Mouse (Mus musculus) stomach, embryonic 14.5 days (tissue): ENCODE data around the gene Dusp10. TPM values are rescaled to one million over a fixed set of nuclear protein-coding genes. Genes with fewer than 3 reads are reported as not detected.

Experiments used
- ATAC-seq: fragments of 200-750 bp; cut with Nextera tagmentation; 2 replicates; pipeline ENCODE4 v1.8.0; 2017; ENCODE audit warnings: low read depth, moderate TSS enrichment; ENCODE audit not compliant: insufficient number of reproducible peaks, insufficient read depth, low FRiP score
- H3K27ac ChIP-seq: fragments of 300-500 bp; sonication (generic); 2 replicates; pipeline ENCODE4 v1.5.1; 2014; ENCODE audit warnings: mild to moderate bottlenecking, low read length, moderate library complexity, mixed read lengths
- H3K27me3 ChIP-seq: fragments of 300-500 bp; sonication (generic); 2 replicates; pipeline ENCODE4 v1.6.1; 2014; ENCODE audit warnings: low read length, control low read depth, mixed read lengths; ENCODE audit not compliant: control insufficient read depth, insufficient read depth
- H3K36me3 ChIP-seq: fragments of 300-500 bp; sonication (generic); 2 replicates; pipeline ENCODE4 v1.6.1; 2014; ENCODE audit warnings: mild to moderate bottlenecking, control low read depth, low read length, moderate library complexity, mixed read lengths; ENCODE audit not compliant: control insufficient read depth, insufficient read depth
- H3K4me1 ChIP-seq: fragments of 300-500 bp; sonication (generic); 2 replicates; pipeline ENCODE4 v1.6.1; 2014; ENCODE audit warnings: low read length, control low read depth, mixed read lengths; ENCODE audit not compliant: control insufficient read depth, insufficient read depth
- H3K4me2 ChIP-seq: fragments of 300-500 bp; sonication (generic); replicated peaks from 2 replicates; pipeline ENCODE4 v1.6.1; 2014; ENCODE audit warnings: low read depth, low read length, control low read depth
- H3K4me3 ChIP-seq: fragments of 300-500 bp; sonication (generic); 2 replicates; pipeline ENCODE4 v1.5.1; 2014; ENCODE audit warnings: low read depth, low read length, control low read depth
- H3K9ac ChIP-seq: fragments of 300-500 bp; sonication (generic); replicated peaks from 2 replicates; pipeline ENCODE4 v1.6.1; 2014; ENCODE audit warnings: low read depth, mild to moderate bottlenecking, control low read depth, low read length, moderate library complexity, mixed read lengths
- H3K9me3 ChIP-seq: fragments of 300-500 bp; sonication (generic); 2 replicates; pipeline ENCODE4 v1.6.1; 2016; ENCODE audit warnings: low read depth, low read length, control low read depth; ENCODE audit not compliant: control insufficient read depth
- WGBS: fragments of 180-500 bp; shearing (Covaris S2); extraction: QIAGEN DNeasy Blood & Tissue Kit; methylation state at CpG from one replicate; pipeline ENCODE4 v1.1.7; 2014; 5-methylcytosine and 5-hydroxymethylcytosine counted together
- polyA plus RNA-seq: library from polyadenylated mRNA; unstranded; fragments of >200 nt; fragmentation: Nextera tagmentation; extraction: Ambion mirVana; gene quantifications from 2 replicates; pipeline ENCODE4 v1.2.1, GENCODE M21; 2014

Gene Dusp10
- polyA plus RNA-seq, 1 experiment from 2014 or later: 9.0 TPM

DNA sequence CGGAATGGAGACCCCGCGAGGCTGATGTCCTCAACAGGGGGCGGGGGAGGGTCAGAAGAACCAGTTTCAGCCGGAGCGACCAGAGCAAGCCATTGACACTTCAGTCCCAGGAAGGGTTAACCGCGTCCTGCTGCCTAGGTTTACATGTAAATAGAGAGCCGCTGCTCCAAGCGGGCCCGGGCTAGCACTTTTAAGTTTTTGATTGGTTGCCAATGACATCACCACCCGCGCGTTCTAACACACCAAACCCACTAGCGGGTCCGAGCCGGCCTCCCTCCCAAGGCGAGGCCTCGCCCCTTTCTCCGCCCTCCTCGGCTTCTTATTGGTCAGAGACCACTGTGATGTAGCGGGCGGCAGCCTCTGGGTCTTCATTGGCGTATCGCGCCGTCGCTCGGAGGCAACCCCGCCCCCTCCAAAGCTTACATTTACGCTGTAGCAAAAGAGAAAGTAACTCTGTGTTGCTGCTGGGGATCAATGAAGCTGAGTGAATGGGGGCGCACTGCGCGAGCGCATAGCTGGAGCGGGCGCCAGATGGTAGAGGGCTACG lies 21.0 kb downstream of the Dusp10 start, which contains the start of gene 1700056E22Rik:
TSS of gene 1700056E22Rik (minus strand) at position 291 of the 547 bp plus-strand sequence.
- H3K4me2 ChIP-seq: peak within 1 kb of the TSS; percentile 62
- peak within 1 kb of the TSS; percentile 67 for H3K4me3 ChIP-seq
- H3K36me3 ChIP-seq: no peaks in the 10 kb centered on the region
- ATAC-seq: peak; percentile 99
- peak within 1 kb of the TSS; percentile 86 for H3K9ac ChIP-seq
- H3K27me3 ChIP-seq: no peaks in the 10 kb centered on the region
- H3K9me3 ChIP-seq: no peaks in the 10 kb centered on the region
- WGBS: under 1% methylated on average over 38 of the region's 38 CpGs
- H3K4me1 ChIP-seq: peaks cover 6% of the 10 kb centered on the region; the same call in 1 of the 2 replicates
- peak within 1 kb of the TSS; percentile 92 for H3K27ac ChIP-seq

DNA sequence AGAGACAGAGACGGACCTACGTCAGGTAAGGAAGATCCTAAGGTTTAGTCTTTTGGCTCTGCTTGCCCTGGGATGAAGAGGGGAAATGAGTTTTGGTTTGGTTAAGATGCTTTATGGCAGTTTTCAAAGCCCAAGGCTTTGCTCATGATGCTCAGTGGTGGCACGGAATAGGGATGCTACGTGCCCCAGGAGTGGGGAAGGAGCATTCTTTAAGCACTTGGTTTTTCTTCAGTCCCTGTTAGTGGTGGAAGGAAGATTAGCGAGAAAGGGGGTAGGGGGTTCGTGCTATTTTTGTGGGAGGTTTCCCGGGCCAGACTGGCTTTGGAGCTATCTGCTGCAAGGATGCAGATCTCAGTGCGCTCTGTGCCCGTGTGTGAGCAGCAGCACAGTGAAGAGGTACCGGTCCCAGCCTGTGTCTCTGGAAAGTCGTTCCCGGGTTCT lies 21.7 kb downstream of the Dusp10 start:
- Histone ChIP-seq H3K4me1 (peaks cover 6% of the 10 kb centered on the region; the same call in 1 of the 2 replicates), H3K9ac (peak overlapping the region; percentile 45), H3K4me2 (peak overlapping the region; percentile 55), H3K27ac (no peak overlapping the region), H3K36me3 (no peaks in the 10 kb centered on the region), H3K27me3 (no peaks in the 10 kb centered on the region), H3K4me3 (peak overlapping the region; percentile 67), H3K9me3 (no peaks in the 10 kb centered on the region)
- under 1% methylated on average over 12 of the region's 12 CpGs for WGBS
- ATAC-seq: no peak

DNA sequence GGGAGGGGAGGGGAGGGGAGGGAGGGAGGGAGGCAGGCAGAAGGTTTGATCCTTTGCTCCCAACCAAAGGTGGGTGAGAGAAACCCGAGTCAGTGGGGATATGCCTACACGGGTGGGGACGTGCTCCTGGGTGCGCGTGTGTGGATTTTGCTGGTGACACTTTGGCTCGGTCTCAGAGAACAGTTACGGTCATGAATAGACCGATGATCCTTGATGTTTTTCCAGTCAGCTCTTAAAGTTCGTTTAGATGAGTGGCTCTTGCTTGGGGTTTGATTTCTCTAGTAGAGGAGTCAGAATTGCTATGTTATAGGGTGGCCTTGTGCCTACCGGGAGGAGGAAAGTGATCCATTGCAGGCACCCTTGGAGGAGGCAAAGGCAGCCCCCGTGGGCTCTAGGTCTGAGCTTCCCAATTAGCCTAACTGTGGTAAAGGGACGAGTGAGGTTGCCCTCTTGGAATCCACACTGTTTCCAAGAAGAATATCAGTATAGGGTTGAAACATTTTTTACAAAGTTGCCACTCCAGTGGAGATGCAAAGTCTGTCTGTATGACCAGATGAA lies 22.3 kb downstream of the Dusp10 start:
- peak overlapping the region; percentile 55 for H3K4me2 ChIP-seq
- no peak for ATAC-seq
- peak overlapping the region; percentile 67 for H3K4me3 ChIP-seq
- WGBS: 11% methylated on average over 12 of the region's 12 CpGs
- H3K9me3 ChIP-seq: no peaks in the 10 kb centered on the region
- peaks cover 6% of the 10 kb centered on the region; the same call in 1 of the 2 replicates for H3K4me1 ChIP-seq
- H3K27me3 ChIP-seq: no peaks in the 10 kb centered on the region
- no peak overlapping the region for H3K27ac ChIP-seq
- no peaks in the 10 kb centered on the region for H3K36me3 ChIP-seq
- H3K9ac ChIP-seq: no peak overlapping the region

DNA sequence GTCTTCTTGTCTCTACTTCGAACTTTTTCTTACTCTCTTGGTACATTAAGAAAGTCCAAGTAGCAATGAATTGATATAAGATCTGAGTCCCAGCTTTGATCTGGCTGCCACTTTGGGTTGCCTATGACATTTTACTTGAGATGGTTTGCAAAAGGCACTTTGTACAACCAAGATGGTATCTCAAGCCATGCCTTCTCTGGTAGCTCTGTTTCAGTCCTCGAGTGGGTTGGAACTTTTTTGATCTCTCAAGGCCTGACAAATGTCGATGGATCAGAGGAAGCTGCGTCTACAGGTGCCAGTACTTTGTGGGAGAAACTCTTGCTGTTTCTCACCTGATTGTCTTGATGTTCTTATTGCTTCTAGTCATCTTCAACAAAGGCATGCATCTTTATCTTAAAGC lies 24.7 kb downstream of the Dusp10 start:
- H3K36me3 ChIP-seq: no peaks in the 10 kb centered on the region

DNA sequence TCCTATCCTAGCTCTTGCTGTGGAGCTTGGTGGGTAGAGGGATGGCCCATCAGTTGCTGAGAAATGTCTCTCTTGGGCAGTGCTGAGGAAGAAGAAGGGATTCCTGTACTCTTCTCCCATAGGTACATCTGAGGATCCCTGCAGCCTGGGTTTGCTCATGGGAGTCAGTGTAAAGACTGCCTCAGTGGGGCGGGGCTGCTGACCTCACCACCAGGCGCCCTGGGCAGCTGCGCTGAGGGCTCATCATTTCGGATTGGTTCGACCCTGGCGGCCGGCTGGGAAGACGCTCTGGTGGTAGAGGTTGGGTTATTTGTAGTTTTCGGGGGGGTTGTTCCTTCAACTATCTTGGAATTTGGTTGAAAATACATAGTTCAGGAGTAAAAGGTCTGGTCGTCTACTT lies 26.2 kb downstream of the Dusp10 start:
- Histone ChIP-seq H3K27me3 (no peaks in the 10 kb centered on the region), H3K4me1 (peaks cover 5% of the 10 kb centered on the region), H3K9me3 (no peaks in the 10 kb centered on the region), H3K4me3 (no peak overlapping the region), H3K36me3 (no peaks in the 10 kb centered on the region), H3K27ac (no peak overlapping the region), H3K4me2 (no peak overlapping the region), H3K9ac (no peak overlapping the region)
- no peak for ATAC-seq
- WGBS: 87% methylated on average over 10 of the region's 10 CpGs

More for the DNA sequence above, 24.7 kb downstream of the Dusp10 start:
- WGBS: 81% methylated on average over 4 of the region's 4 CpGs
- peaks cover 8% of the 10 kb centered on the region for H3K4me1 ChIP-seq
- no peak overlapping the region for H3K9ac ChIP-seq
- H3K27me3 ChIP-seq: no peaks in the 10 kb centered on the region
- H3K4me2 ChIP-seq: no peak overlapping the region
- no peak overlapping the region for H3K4me3 ChIP-seq
- no peak overlapping the region for H3K27ac ChIP-seq
- no peaks in the 10 kb centered on the region for H3K9me3 ChIP-seq
- no peak for ATAC-seq

DNA sequence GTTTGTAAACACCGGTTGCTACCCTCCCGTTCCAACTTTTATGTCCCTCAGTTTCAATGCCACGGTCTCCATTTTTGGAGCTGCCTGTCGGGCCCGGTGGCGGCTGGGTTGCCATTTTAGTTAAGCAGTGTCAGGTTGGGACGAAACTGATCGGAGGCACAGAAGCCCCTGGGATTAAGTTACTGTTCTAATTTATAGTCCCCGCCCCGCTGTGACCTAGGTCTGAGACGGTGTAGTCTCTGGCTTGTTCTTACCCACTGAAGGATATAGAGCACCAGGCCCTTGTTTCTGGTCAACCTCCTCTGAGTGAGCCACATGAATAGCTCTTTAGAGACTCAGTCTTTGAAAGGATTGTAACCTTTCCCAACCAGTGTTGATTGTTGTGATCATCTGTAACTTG lies 27.1 kb downstream of the Dusp10 start:
- H3K4me1 ChIP-seq: peaks cover 5% of the 10 kb centered on the region
- no peak overlapping the region for H3K4me3 ChIP-seq
- no peaks in the 10 kb centered on the region for H3K27me3 ChIP-seq
- no peaks in the 10 kb centered on the region for H3K9me3 ChIP-seq
- WGBS: 91% methylated on average over 11 of the region's 11 CpGs
- no peak overlapping the region for H3K27ac ChIP-seq
- ATAC-seq: no peak
- no peaks in the 10 kb centered on the region for H3K36me3 ChIP-seq
- H3K4me2 ChIP-seq: no peak overlapping the region
- H3K9ac ChIP-seq: no peak overlapping the region

DNA sequence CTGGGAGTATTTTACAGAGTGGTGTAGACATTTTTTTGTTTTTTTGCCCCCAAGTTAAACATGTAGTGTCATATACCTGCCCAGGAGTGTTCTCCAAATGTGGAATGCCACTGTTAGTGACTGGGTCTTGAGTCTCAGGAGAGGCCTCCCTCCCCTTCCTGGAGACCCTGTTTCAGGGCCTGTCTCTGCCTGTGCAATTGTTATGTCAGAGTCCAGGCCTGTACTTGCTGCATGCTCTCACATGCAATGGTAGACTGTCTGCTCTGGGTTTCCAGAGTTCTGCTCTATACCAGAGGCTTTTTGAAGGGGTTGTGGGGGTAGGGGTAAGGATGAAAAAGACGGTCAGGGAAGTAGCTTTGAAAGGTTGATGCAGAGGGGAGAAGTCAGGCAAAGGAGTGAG lies 27.8 kb downstream of the Dusp10 start:
- H3K27ac ChIP-seq: peak overlapping the region; percentile 27; the same call in 1 of the 2 replicates
- H3K9me3 ChIP-seq: no peaks in the 10 kb centered on the region
- peaks cover 5% of the 10 kb centered on the region for H3K4me1 ChIP-seq
- no peaks in the 10 kb centered on the region for H3K36me3 ChIP-seq
- no peak overlapping the region for H3K4me2 ChIP-seq
- no peak overlapping the region for H3K4me3 ChIP-seq
- no peak for ATAC-seq
- no peaks in the 10 kb centered on the region for H3K27me3 ChIP-seq
- 50% methylated on average over 1 of the region's 1 CpGs for WGBS
- no peak overlapping the region for H3K9ac ChIP-seq

DNA sequence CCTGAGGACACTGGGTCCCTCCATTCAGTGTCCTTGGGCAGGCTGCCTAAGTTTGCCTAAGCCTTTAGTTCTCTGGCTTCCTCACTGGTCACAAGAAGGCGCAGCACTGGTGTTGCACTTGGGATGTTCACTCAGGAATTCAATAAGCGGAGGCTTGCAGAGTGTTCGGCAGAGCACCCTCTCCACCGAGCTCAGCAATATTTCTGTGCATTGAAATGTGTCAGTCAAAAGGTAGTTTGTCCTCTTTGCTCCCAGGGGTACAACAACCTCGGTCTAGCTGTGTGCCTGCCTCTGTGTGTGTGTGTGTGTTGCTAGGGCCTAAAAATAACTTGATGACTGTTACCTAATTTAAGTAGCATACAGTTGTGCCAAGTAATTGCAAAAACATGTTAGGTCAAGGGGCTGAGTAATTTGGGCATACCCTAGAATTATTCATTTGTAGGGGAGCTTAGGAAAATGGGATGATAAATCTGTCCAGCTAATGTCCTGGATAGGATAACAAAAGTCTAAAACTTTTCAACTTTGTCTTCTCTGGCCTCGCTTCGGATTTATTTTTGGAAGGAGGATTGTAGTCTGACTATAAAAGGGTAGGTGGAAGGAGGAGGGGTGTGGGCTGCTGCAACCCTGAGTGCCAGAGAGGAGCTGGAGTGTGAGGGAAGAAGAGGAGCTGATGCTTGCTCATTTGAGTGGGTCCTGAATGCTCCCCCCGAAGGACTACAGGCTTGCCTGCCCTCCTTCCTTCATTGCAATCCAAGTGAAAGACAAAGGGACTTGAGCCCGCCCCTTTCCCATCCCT lies 28.9 kb downstream of the Dusp10 start:
- H3K9ac ChIP-seq: no peak overlapping the region
- WGBS: 60% methylated on average over 9 of the region's 9 CpGs
- no peaks in the 10 kb centered on the region for H3K9me3 ChIP-seq
- H3K4me1 ChIP-seq: peaks cover 5% of the 10 kb centered on the region
- no peak for ATAC-seq
- no peak overlapping the region for H3K4me2 ChIP-seq
- no peaks in the 10 kb centered on the region for H3K27me3 ChIP-seq
- peak overlapping the region; percentile 39; the same call in 1 of the 2 replicates for H3K27ac ChIP-seq
- no peaks in the 10 kb centered on the region for H3K36me3 ChIP-seq
- H3K4me3 ChIP-seq: no peak overlapping the region
